Mouse (Mus musculus): ENCODE measurements around the gene Xpc. TPM values are rescaled to one million over a fixed set of nuclear protein-coding genes. Genes with fewer than 3 reads are reported as not detected.

The Xpc gene
- polyA plus RNA-seq, 1 experiment from 2014 or later: 17.7 TPM

GRCm38 (mm10) chr6:91459471-91459870, 56.2 kb downstream of the Xpc start:
- Histone ChIP-seq H3K9ac (replicated peaks; ENCODE audit: low read depth, low read length) (no peak overlapping the region), H3K4me1 (ENCODE audit: control insufficient read depth, insufficient read depth, low read length) (no peaks in the 10 kb centered on the region), H3K36me3 (ENCODE audit: control insufficient read depth, insufficient read depth, low read length) (peaks cover 10% of the 10 kb centered on the region), H3K27me3 (ENCODE audit: control insufficient read depth, insufficient read depth, low read length) (no peaks in the 10 kb centered on the region), H3K4me3 (ENCODE audit: low read depth, low read length) (no peak overlapping the region), H3K9me3 (ENCODE audit: control insufficient read depth, low read depth, low read length) (no peaks in the 10 kb centered on the region), H3K27ac (ENCODE audit: low read length) (no peak overlapping the region), H3K4me2 (replicated peaks; ENCODE audit: low read depth, low read length) (no peak overlapping the region)
- ATAC-seq (ENCODE audit: insufficient number of reproducible peaks, insufficient read depth, low FRiP score, low read depth): no peak
- WGBS: 73% methylated on average over 1 of the region's 1 CpGs

DNA sequence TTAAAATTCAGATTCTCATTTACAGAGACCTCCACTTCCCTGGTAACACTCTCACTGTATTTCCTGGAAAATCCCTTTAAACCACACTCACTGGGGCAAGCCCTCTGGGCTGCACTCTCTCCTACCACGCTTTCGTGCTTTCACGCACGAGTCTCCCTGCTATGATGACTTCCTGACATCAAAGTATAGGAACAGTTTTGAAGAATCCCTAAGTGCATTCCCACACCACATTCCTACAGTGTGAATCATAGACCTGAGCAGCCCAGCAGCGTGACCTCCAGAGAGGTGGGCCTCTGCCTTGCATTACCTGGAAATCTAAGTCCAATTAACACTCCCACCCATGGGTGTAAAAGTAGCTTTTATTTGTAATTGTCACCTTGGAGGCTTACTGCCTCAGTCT, 61.1 kb downstream of the Xpc start:
- no peak overlapping the region for H3K4me2 ChIP-seq (replicated peaks; ENCODE audit: low read depth, low read length)
- H3K27ac ChIP-seq (ENCODE audit: low read length): no peak overlapping the region
- no peaks in the 10 kb centered on the region for H3K27me3 ChIP-seq (ENCODE audit: control insufficient read depth, insufficient read depth, low read length)
- H3K9me3 ChIP-seq (ENCODE audit: control insufficient read depth, low read depth, low read length): no peaks in the 10 kb centered on the region
- H3K36me3 ChIP-seq (ENCODE audit: control insufficient read depth, insufficient read depth, low read length): no peaks in the 10 kb centered on the region
- no peaks in the 10 kb centered on the region for H3K4me1 ChIP-seq (ENCODE audit: control insufficient read depth, insufficient read depth, low read length)
- no peak overlapping the region for H3K9ac ChIP-seq (replicated peaks; ENCODE audit: low read depth, low read length)
- H3K4me3 ChIP-seq (ENCODE audit: low read depth, low read length): no peak overlapping the region
- ATAC-seq (ENCODE audit: insufficient number of reproducible peaks, insufficient read depth, low FRiP score, low read depth): no peak
- WGBS: 42% methylated on average over 5 of the region's 5 CpGs

GRCm38 (mm10) chr6:91452056-91452455, 63.6 kb downstream of the Xpc start:
- no peaks in the 10 kb centered on the region for H3K36me3 ChIP-seq (ENCODE audit: control insufficient read depth, insufficient read depth, low read length)
- 54% methylated on average over 1 of the region's 1 CpGs for WGBS
- H3K27ac ChIP-seq (ENCODE audit: low read length): no peak overlapping the region
- no peaks in the 10 kb centered on the region for H3K27me3 ChIP-seq (ENCODE audit: control insufficient read depth, insufficient read depth, low read length)
- H3K9me3 ChIP-seq (ENCODE audit: control insufficient read depth, low read depth, low read length): no peaks in the 10 kb centered on the region
- H3K9ac ChIP-seq (replicated peaks; ENCODE audit: low read depth, low read length): no peak overlapping the region
- H3K4me3 ChIP-seq (ENCODE audit: low read depth, low read length): no peak overlapping the region
- no peak for ATAC-seq (ENCODE audit: insufficient number of reproducible peaks, insufficient read depth, low FRiP score, low read depth)
- H3K4me1 ChIP-seq (ENCODE audit: control insufficient read depth, insufficient read depth, low read length): no peaks in the 10 kb centered on the region
- no peak overlapping the region for H3K4me2 ChIP-seq (replicated peaks; ENCODE audit: low read depth, low read length)

DNA sequence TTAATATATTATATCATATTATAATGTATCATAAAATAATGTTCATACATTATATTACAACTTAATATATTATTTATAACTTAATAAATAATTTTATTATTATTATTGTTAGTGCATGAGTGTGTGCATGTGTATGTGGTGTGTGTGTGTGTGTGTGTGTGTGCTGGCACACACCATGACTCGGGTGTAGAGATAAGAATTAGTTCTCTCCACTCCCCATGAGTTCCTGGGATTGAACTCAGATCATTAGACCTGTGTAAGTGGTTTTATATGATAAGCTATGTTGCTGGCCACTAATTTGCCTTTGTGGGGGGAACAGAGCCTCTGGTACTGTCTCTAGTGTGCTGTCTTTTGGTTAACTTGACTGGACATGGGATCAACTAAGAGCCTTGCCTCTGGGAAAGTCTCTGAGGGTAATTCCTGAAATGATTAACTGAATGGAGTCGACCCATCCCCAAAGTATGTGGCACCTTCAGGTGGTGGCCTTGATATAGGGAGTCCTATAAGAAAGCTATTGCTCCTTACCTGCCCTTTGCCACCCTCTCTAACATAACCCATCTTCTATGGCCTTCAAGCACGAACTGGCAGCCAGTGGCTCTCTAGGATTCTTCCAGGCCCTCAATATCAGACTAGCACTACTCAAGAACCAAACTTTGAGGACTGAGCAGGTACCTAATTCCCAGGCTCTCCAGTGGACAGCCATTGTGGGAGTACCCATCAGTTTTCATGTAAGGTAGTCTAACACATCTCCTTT, 66.0 kb downstream of the Xpc start:
- no peak overlapping the region for H3K27ac ChIP-seq (ENCODE audit: low read length)
- no peaks in the 10 kb centered on the region for H3K36me3 ChIP-seq (ENCODE audit: control insufficient read depth, insufficient read depth, low read length)
- no peaks in the 10 kb centered on the region for H3K4me1 ChIP-seq (ENCODE audit: control insufficient read depth, insufficient read depth, low read length)
- ATAC-seq (ENCODE audit: insufficient number of reproducible peaks, insufficient read depth, low FRiP score, low read depth): no peak
- 41% methylated on average over 3 of the region's 3 CpGs for WGBS
- H3K9ac ChIP-seq (replicated peaks; ENCODE audit: low read depth, low read length): no peak overlapping the region
- H3K9me3 ChIP-seq (ENCODE audit: control insufficient read depth, low read depth, low read length): no peaks in the 10 kb centered on the region
- H3K4me2 ChIP-seq (replicated peaks; ENCODE audit: low read depth, low read length): no peak overlapping the region
- H3K27me3 ChIP-seq (ENCODE audit: control insufficient read depth, insufficient read depth, low read length): no peaks in the 10 kb centered on the region
- no peak overlapping the region for H3K4me3 ChIP-seq (ENCODE audit: low read depth, low read length)

DNA sequence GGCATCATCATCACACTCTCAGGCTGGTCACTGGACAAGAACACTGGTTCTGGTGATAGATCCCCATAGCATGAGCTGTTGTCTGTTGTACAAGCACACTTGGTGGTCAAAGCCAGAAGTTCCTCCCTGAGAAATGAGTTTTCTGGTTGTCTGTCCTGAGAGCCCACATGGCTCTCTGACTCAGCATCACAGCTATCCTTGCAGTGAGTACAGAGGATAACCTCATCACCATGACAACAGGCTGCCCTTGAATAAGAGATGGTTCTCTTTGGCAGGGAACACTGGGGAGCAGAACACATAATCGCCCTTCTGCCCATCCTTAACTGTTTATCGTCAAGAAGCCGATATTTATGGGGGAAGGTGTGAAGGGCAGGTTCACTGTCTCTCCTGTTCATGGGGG, 70.4 kb downstream of the Xpc start:
- Histone ChIP-seq H3K4me2 (replicated peaks; ENCODE audit: low read depth, low read length) (no peak overlapping the region), H3K4me1 (ENCODE audit: control insufficient read depth, insufficient read depth, low read length) (0 out of 2 replicates have a peak, but pooled peaks cover 4% of the 10 kb centered on the region), H3K27ac (ENCODE audit: low read length) (no peak overlapping the region), H3K9me3 (ENCODE audit: control insufficient read depth, low read depth, low read length) (no peaks in the 10 kb centered on the region), H3K4me3 (ENCODE audit: low read depth, low read length) (no peak overlapping the region), H3K27me3 (ENCODE audit: control insufficient read depth, insufficient read depth, low read length) (no peaks in the 10 kb centered on the region), H3K36me3 (ENCODE audit: control insufficient read depth, insufficient read depth, low read length) (no peaks in the 10 kb centered on the region), H3K9ac (replicated peaks; ENCODE audit: low read depth, low read length) (no peak overlapping the region)
- 75% methylated on average over 3 of the region's 3 CpGs for WGBS
- ATAC-seq (ENCODE audit: insufficient number of reproducible peaks, insufficient read depth, low FRiP score, low read depth): no peak

GRCm38 (mm10) chr6:91441145-91441662, 74.5 kb downstream of the Xpc start:
- Histone ChIP-seq H3K27me3 (ENCODE audit: control insufficient read depth, insufficient read depth, low read length) (no peaks in the 10 kb centered on the region), H3K4me1 (ENCODE audit: control insufficient read depth, insufficient read depth, low read length) (0 out of 2 replicates have a peak, but pooled peaks cover 4% of the 10 kb centered on the region), H3K9ac (replicated peaks; ENCODE audit: low read depth, low read length) (peak overlapping the region; percentile 40), H3K36me3 (ENCODE audit: control insufficient read depth, insufficient read depth, low read length) (no peaks in the 10 kb centered on the region), H3K4me3 (ENCODE audit: low read depth, low read length) (peak overlapping the region; percentile 65), H3K4me2 (replicated peaks; ENCODE audit: low read depth, low read length) (peak overlapping the region; percentile 96), H3K27ac (ENCODE audit: low read length) (peak overlapping the region; percentile 78), H3K9me3 (ENCODE audit: control insufficient read depth, low read depth, low read length) (no peaks in the 10 kb centered on the region)
- WGBS: 1% methylated on average over 19 of the region's 19 CpGs
- peak; percentile 25; the same call in 1 of the 2 replicates for ATAC-seq (ENCODE audit: insufficient number of reproducible peaks, insufficient read depth, low FRiP score, low read depth)

DNA sequence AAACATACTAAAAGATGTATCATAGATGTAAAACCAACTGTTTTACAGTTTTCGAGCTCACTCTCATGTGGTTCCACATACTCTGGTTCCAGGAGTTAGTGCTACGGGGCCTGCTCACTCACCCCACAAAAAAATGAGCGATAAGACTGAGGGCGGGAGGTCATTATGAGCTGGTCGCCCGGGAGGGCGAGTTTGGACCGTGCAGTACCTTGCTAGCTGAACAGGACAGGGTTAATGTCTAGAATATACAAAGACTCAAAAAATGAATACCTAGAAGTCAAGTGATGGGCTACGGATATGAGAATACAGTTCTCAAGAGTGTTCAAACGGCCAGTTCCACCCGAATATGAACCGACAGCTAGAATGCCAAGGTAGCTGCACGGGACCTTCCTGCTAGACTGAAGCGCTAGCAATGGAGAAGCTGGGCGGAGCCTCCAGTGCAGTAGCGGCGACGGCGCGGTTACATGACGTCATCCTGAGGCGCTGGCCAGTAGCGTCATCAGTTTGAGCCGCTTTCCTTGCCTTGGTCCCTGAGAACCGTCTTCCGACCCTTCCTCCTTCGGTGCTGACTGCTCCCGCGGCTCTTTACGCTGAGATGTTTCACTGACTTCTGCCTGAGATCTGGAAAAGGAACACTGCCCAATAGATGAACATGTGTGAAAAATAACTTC, 75.1 kb downstream of the Xpc start:
- H3K27me3 ChIP-seq (ENCODE audit: control insufficient read depth, insufficient read depth, low read length): no peaks in the 10 kb centered on the region
- peak overlapping the region; percentile 40 for H3K9ac ChIP-seq (replicated peaks; ENCODE audit: low read depth, low read length)
- peak; percentile 94 for ATAC-seq (ENCODE audit: insufficient number of reproducible peaks, insufficient read depth, low FRiP score, low read depth)
- 2% methylated on average over 30 of the region's 30 CpGs for WGBS
- H3K4me3 ChIP-seq (ENCODE audit: low read depth, low read length): peak overlapping the region; percentile 65
- H3K27ac ChIP-seq (ENCODE audit: low read length): peak overlapping the region; percentile 78
- no peaks in the 10 kb centered on the region for H3K9me3 ChIP-seq (ENCODE audit: control insufficient read depth, low read depth, low read length)
- H3K36me3 ChIP-seq (ENCODE audit: control insufficient read depth, insufficient read depth, low read length): no peaks in the 10 kb centered on the region
- H3K4me2 ChIP-seq (replicated peaks; ENCODE audit: low read depth, low read length): peak overlapping the region; percentile 96
- 0 out of 2 replicates have a peak, but pooled peaks cover 4% of the 10 kb centered on the region for H3K4me1 ChIP-seq (ENCODE audit: control insufficient read depth, insufficient read depth, low read length)
